Mouse (Mus musculus) C2C12 (cell line): ENCODE data around the gene Luc7l.

Experiments used
- CTCF ChIP-seq: IDR thresholded peaks from one replicate; pipeline ENCODE4 v1.5.1; 2011; ENCODE audit not compliant: control insufficient read depth, insufficient read depth, insufficient read length
- USF1 ChIP-seq: IDR thresholded peaks from one replicate; pipeline ENCODE4 v1.6.1; 2011; ENCODE audit warnings: low read depth, mild to moderate bottlenecking, control low read depth, moderate library complexity

GRCm38 (mm10) chr17:26229776-26230175 lies 22.9 kb upstream of the Luc7l start:
- TF ChIP-seq USF1 (no peak), CTCF (no peak)
